Mouse (Mus musculus) embryonic fibroblast, embryonic 13.5 days (primary cell): ENCODE data around the gene Spp2.

Experiments
- CTCF ChIP-seq: IDR thresholded peaks from 2 replicates; pipeline ENCODE4 v1.5.1; 2011; ENCODE audit warnings: mild to moderate bottlenecking, control low read depth, low read length, moderate library complexity, borderline replicate concordance; ENCODE audit not compliant: insufficient read depth
- POLR2A ChIP-seq: IDR thresholded peaks from 2 replicates; pipeline ENCODE4 v1.6.1; 2011; ENCODE audit warnings: low read depth, mild to moderate bottlenecking, control low read depth, low read length, moderate library complexity

GRCm38 (mm10) chr1:88393321-88393720, 13.4 kb upstream of the Spp2 start:
- no peak for TF ChIP-seq CTCF
- no peak for TF ChIP-seq POLR2A
